Mouse (Mus musculus) ES-E14 (cell line): ENCODE results near the gene Fut8. TPM values are rescaled to one million over a fixed set of nuclear protein-coding genes. Genes with fewer than 3 reads are reported as not detected.

ENCODE experiments used
- DNase-seq: peaks from one replicate; pipeline ENCODE4 v3.0.0-alpha.2; 2013; ENCODE audit warnings: low read depth, low spot score
- H3K27ac ChIP-seq: 2 replicates; pipeline ENCODE4 v1.5.1; 2012; ENCODE audit warnings: low read depth, mild to moderate bottlenecking, low read length, moderate library complexity, mixed read lengths; ENCODE audit not compliant: poor library complexity, insufficient read depth, severe bottlenecking
- H3K36me3 ChIP-seq: 2 replicates; pipeline ENCODE4 v1.6.1; 2012; ENCODE audit warnings: mild to moderate bottlenecking, low read length, moderate library complexity, mixed read lengths; ENCODE audit not compliant: control insufficient read depth, poor library complexity, insufficient read depth, severe bottlenecking
- H3K4me1 ChIP-seq, 2 experiments: fragments of 150-350 bp in 1 of 2; sonication (generic) in 1 of 2; 2 replicates each; pipeline ENCODE4 v1.6.1; 2012; ENCODE audit warnings: low read length in 2 of 2, mild to moderate bottlenecking in 1 of 2, mixed read lengths in 1 of 2; ENCODE audit not compliant: control insufficient read depth in 2 of 2, insufficient read depth in 2 of 2, poor library complexity in 1 of 2
- H3K4me3 ChIP-seq, 2 experiments: fragments of 150-350 bp in 1 of 2; sonication (generic) in 1 of 2; 2 replicates each; pipeline ENCODE4 v1.5.1; 2012; ENCODE audit warnings: low read length in 2 of 2, low read depth in 1 of 2, mild to moderate bottlenecking in 1 of 2, mixed read lengths in 1 of 2; ENCODE audit not compliant: insufficient read depth in 1 of 2, poor library complexity in 1 of 2, severe bottlenecking in 1 of 2
- H3K9ac ChIP-seq: 2 replicates; pipeline ENCODE4 v1.6.1; 2012; ENCODE audit warnings: low read depth, mild to moderate bottlenecking, low read length, mixed read lengths; ENCODE audit not compliant: poor library complexity, insufficient read depth, severe bottlenecking
- H3K9me3 ChIP-seq: fragments of 150-350 bp; sonication (generic); 2 replicates; pipeline ENCODE4 v1.6.1; 2012; ENCODE audit warnings: low read depth, mild to moderate bottlenecking, low read length; ENCODE audit not compliant: control insufficient read depth, insufficient read depth
- CHD2 ChIP-seq: IDR thresholded peaks from 2 replicates; pipeline ENCODE4 v1.6.1; 2014; ENCODE audit warnings: mild to moderate bottlenecking, low read depth, low read length, inconsistent platforms
- HCFC1 ChIP-seq: IDR thresholded peaks from 2 replicates; pipeline ENCODE4 v1.6.1; 2012; ENCODE audit warnings: low read length, inconsistent platforms, borderline replicate concordance; ENCODE audit not compliant: insufficient read depth
- MAFK ChIP-seq: IDR thresholded peaks from 2 replicates; pipeline ENCODE4 v1.6.1; 2014; ENCODE audit warnings: mild to moderate bottlenecking, low read depth, low read length, inconsistent platforms; ENCODE audit not compliant: insufficient read depth
- ZC3H11A ChIP-seq: IDR thresholded peaks from 2 replicates; pipeline ENCODE4 v1.6.1; 2012; ENCODE audit warnings: low read depth, mild to moderate bottlenecking, inconsistent platforms, low read length, borderline replicate concordance
- ZNF384 ChIP-seq: IDR thresholded peaks from 2 replicates; pipeline ENCODE4 v1.6.1; 2012; ENCODE audit warnings: low read depth, low read length, inconsistent platforms
- in situ Hi-C, 2 experiments: fragments of 600-800 bp; cut with MboI; formaldehyde crosslinking; loops; one replicate each; pipeline ENCODE4 v1.15.1; 2025; ENCODE audit warnings: low sequenced_read_pairs in 2 of 2, inconsistent platforms in 1 of 2; ENCODE audit not compliant: unreplicated experiment in 2 of 2
- total RNA-seq: library from RNA; depleted of rRNA; stranded (reverse); fragments of 300-350 nt; gene quantifications from 2 replicates; pipeline ENCODE4 v1.2.3, GENCODE M21; 2012

The Fut8 gene
- total RNA-seq, 1 experiment: 26.3 TPM

DNA sequence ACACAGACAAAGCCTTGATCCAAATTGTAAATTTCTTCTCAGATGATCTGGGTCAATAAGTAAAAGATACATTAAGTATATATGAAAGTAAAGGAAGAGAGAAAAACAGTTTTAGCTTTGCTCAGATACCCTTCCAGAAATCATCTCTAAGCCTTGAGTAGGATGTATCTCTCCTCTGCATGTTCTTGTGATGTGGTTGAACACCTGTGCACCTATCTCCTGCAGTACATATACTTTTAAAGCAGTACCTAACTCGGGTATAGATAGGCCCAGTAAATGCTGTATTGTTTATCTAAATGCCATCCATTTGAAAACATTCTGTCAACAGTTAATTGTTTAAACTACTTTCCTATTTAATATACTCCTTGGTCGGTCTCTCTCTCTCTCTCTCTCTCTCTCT lies 212.9 kb downstream of the Fut8 start:
- no peak for DNase-seq
- peaks cover 2% of the 10 kb centered on the region; the same call in 1 of the 2 replicates for H3K36me3 ChIP-seq
- H3K4me3 ChIP-seq: no peak overlapping the region
- H3K27ac ChIP-seq: no peak overlapping the region
- H3K9ac ChIP-seq: no peak overlapping the region
- no peaks in the 10 kb centered on the region for H3K9me3 ChIP-seq
- in situ Hi-C loops: no loop called here
- no peaks in the 10 kb centered on the region for H3K4me1 ChIP-seq
- TF ChIP-seq HCFC1 (no peak), ZNF384 (no peak), ZC3H11A (no peak), CHD2 (no peak), MAFK (no peak)

- Histone ChIP-seq H3K9ac (no peak overlapping the region), H3K27ac (no peak overlapping the region), H3K4me1 (no peaks in the 10 kb centered on the region), H3K36me3 (no peaks in the 10 kb centered on the region), H3K4me3 (no peak overlapping the region), H3K9me3 (no peaks in the 10 kb centered on the region)
- in situ Hi-C loops: no loop called here
- DNase-seq: no peak
- TF ChIP-seq ZNF384 (no peak), HCFC1 (no peak), ZC3H11A (no peak), CHD2 (no peak), MAFK (no peak)
Measured at GRCm38 (mm10) chr12:77466178-77466577, 228.3 kb downstream of the Fut8 start.

GRCm38 (mm10) chr12:77479931-77480330 lies 242.0 kb downstream of the Fut8 start:
- Histone ChIP-seq H3K9me3 (no peaks in the 10 kb centered on the region), H3K36me3 (no peaks in the 10 kb centered on the region), H3K9ac (no peak overlapping the region), H3K4me3 (no peak overlapping the region), H3K4me1 (no peaks in the 10 kb centered on the region), H3K27ac (no peak overlapping the region)
- DNase-seq: no peak
- in situ Hi-C loops: no loop called here
- TF ChIP-seq CHD2: no peak
- no peak for TF ChIP-seq ZC3H11A
- TF ChIP-seq HCFC1: no peak
- no peak for TF ChIP-seq MAFK
- no peak for TF ChIP-seq ZNF384

- Histone ChIP-seq H3K4me3 (no peak overlapping the region), H3K27ac (no peak overlapping the region), H3K36me3 (no peaks in the 10 kb centered on the region), H3K9me3 (no peaks in the 10 kb centered on the region), H3K9ac (no peak overlapping the region), H3K4me1 (no peaks in the 10 kb centered on the region)
- TF ChIP-seq ZC3H11A (no peak), MAFK (0 out of 2 replicates have a peak, but pooled peaks have one; percentile 19)
- no peak for DNase-seq
- in situ Hi-C loops: no loop called here
Measured at GRCm38 (mm10) chr12:77481153-77481552, 243.2 kb downstream of the Fut8 start.

- Histone ChIP-seq H3K9me3 (no peaks in the 10 kb centered on the region), H3K4me3 (no peak overlapping the region), H3K36me3 (no peaks in the 10 kb centered on the region), H3K9ac (no peak overlapping the region), H3K4me1 (no peaks in the 10 kb centered on the region), H3K27ac (no peak overlapping the region)
- TF ChIP-seq MAFK (no peak), HCFC1 (no peak)
- in situ Hi-C loops: no loop called here
- no peak for DNase-seq
Measured at GRCm38 (mm10) chr12:77481799-77482198, 243.9 kb downstream of the Fut8 start.
